Mouse (Mus musculus) left cerebral cortex, adult 9 months (tissue): ENCODE data around the gene Prrc2a.

ENCODE experiments used
- DNase-seq, 2 experiments: peaks; one replicate each; pipeline ENCODE4 v3.0.0; 2022; ENCODE audit warnings: low spot score in 2 of 2

Prrc2a gene

GRCm38 (mm10) chr17:35162730-35163129 lies 2.0 kb downstream of the Prrc2a start:
- no peak for DNase-seq

GRCm38 (mm10) chr17:35162121-35162520 lies 2.6 kb downstream of the Prrc2a start:
- no peak for DNase-seq

GRCm38 (mm10) chr17:35161421-35161820 lies 3.3 kb downstream of the Prrc2a start:
- DNase-seq, result no peak

- no peak for DNase-seq
These were observed 5.1 kb downstream of the Prrc2a start for GRCm38 (mm10) chr17:35159638-35160037.

GRCm38 (mm10) chr17:35158850-35159593 lies 5.7 kb downstream of the Prrc2a start:
- DNase-seq, result no peak

GRCm38 (mm10) chr17:35157661-35158175 lies 7.0 kb downstream of the Prrc2a start:
- DNase-seq, result no peak

- DNase-seq, result no peak
These were observed 7.4 kb downstream of the Prrc2a start for GRCm38 (mm10) chr17:35157254-35157653.

- DNase-seq, result no peak
These were observed 8.1 kb downstream of the Prrc2a start for GRCm38 (mm10) chr17:35156461-35157200.

- DNase-seq, result no peak
These were observed 9.2 kb downstream of the Prrc2a start for GRCm38 (mm10) chr17:35155451-35155850.

- DNase-seq, result no peak
These were observed 10.1 kb downstream of the Prrc2a start for GRCm38 (mm10) chr17:35154616-35155015.

GRCm38 (mm10) chr17:35153931-35154330 lies 10.8 kb downstream of the Prrc2a start:
- DNase-seq, result no peak

GRCm38 (mm10) chr17:35153077-35153476 lies 11.6 kb downstream of the Prrc2a start:
- DNase-seq, result no peak

GRCm38 (mm10) chr17:35152121-35152520 lies 12.6 kb downstream of the Prrc2a start:
- no peak for DNase-seq

- no peak for DNase-seq
These were observed 16.6 kb downstream of the Prrc2a start for GRCm38 (mm10) chr17:35147922-35148639.

- no peak for DNase-seq
These were observed 17.3 kb downstream of the Prrc2a start for GRCm38 (mm10) chr17:35147348-35147747.

- no peak for DNase-seq
These were observed 18.6 kb downstream of the Prrc2a start for GRCm38 (mm10) chr17:35146139-35146538.

GRCm38 (mm10) chr17:35141971-35142370 lies 22.7 kb downstream of the Prrc2a start:
- no peak for DNase-seq

GRCm38 (mm10) chr17:35140490-35140996 lies 24.2 kb downstream of the Prrc2a start:
- DNase-seq, result no peak

GRCm38 (mm10) chr17:35139269-35139668 lies 25.4 kb downstream of the Prrc2a start:
- no peak for DNase-seq

- no peak for DNase-seq
These were observed 28.9 kb downstream of the Prrc2a start for GRCm38 (mm10) chr17:35135591-35136320.
